Mouse (Mus musculus): ENCODE data around the gene Slc2a1.

DNA sequence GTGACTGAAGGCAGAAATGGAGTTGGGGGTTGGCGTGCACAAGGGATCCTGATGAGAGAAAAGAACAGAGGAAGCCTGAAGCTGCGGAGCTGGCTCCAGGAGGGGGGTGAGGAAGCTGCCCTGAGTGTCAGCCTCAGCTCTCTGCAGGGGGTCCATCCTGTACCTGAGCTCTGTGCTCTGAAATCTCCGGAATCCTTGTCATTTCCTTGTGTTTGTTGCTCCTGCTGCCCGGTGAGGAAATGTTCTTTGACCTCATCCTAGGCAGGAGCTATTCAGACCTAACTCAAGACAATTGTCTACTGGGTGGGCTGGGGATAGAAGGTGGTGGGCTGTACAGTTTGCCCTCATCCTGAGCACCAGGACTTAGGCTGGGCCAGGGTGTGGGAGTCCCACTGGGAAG is 13.5 kb upstream of the Slc2a1 start:
- TF ChIP-seq CTCF (IDR thresholded peaks at IDR 0.05; ENCODE audit: extremely low read depth, insufficient read depth, insufficient read length, insufficient replicate concordance) (no peak), POLR2A (IDR thresholded peaks at IDR 0.05; ENCODE audit: low read depth, low read length) (no peak)

All from spleen, adult 2 months (tissue).